Mouse (Mus musculus): ENCODE results near the gene Hcfc2.

The Hcfc2 gene

DNA sequence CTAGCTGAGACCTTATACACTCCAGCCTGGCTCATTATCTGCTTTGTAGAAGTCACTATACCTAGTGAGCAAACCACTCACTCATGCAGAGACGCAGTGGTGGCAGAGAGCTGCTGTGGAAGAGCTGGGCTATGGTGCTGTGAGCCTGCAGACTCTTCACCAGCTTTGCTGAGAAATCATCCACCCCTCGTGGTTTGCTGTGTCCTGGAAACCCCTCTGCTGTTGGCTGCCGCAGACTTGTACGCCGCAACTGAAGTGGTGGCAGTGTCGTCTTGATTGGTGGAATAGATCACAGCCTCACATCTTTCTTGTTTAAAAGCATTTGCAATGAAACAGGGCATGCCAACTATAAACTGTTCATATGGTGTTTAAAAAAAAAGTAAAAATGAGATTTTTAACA is 48.3 kb downstream of the Hcfc2 start:
- H3K36me3 ChIP-seq (ENCODE audit: insufficient read depth, low read length), result peaks cover 44% of the 10 kb centered on the region
- H3K4me3 ChIP-seq (replicated peaks; ENCODE audit: low read length), result no peak overlapping the region
- H3K4me1 ChIP-seq (replicated peaks; ENCODE audit: low read depth, low read length), result peaks cover 51% of the 10 kb centered on the region
- H3K9me3 ChIP-seq (ENCODE audit: low read length), result no peaks in the 10 kb centered on the region
- no peaks in the 10 kb centered on the region for H3K27me3 ChIP-seq (ENCODE audit: insufficient read depth, low read length)
- TF ChIP-seq POU5F1 (IDR thresholded peaks at IDR 0.05; ENCODE audit: borderline replicate concordance, low read length) (no peak), NANOG (IDR thresholded peaks at IDR 0.05; ENCODE audit: borderline replicate concordance, low read length) (no peak), CTCF (conservative IDR thresholded peaks at IDR 0.05; ENCODE audit: low read length) (no peak)

DNA sequence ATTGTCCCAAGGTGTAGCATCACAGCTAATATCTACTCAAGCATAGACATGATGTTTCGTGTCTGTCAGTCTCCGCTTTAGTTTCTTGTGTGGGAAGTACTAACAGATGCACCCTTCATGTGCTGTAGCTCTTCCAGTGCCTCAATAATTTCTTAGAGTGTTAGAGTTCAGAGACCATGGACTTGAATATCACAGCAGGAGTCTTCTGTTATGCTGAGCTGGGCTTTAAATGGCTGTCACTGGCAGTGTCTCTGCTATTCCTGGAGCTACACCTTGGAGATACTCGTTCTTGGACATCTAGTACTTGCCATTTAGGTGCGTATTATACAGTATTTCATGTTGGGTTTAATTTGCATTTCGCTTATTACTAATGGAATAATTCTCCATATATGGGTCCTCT is 49.3 kb downstream of the Hcfc2 start:
- H3K27me3 ChIP-seq (ENCODE audit: insufficient read depth, low read length), result no peaks in the 10 kb centered on the region
- H3K36me3 ChIP-seq (ENCODE audit: insufficient read depth, low read length), result peaks cover 54% of the 10 kb centered on the region
- TF ChIP-seq NANOG (IDR thresholded peaks at IDR 0.05; ENCODE audit: borderline replicate concordance, low read length) (peak; percentile 46; the same call in 1 of the 2 replicates), CTCF (conservative IDR thresholded peaks at IDR 0.05; ENCODE audit: low read length) (no peak), POU5F1 (IDR thresholded peaks at IDR 0.05; ENCODE audit: borderline replicate concordance, low read length) (peak; percentile 48; the same call in 1 of the 2 replicates)
- peaks cover 53% of the 10 kb centered on the region for H3K4me1 ChIP-seq (replicated peaks; ENCODE audit: low read depth, low read length)
- no peaks in the 10 kb centered on the region for H3K9me3 ChIP-seq (ENCODE audit: low read length)
- H3K4me3 ChIP-seq (replicated peaks; ENCODE audit: low read length), result no peak overlapping the region

DNA sequence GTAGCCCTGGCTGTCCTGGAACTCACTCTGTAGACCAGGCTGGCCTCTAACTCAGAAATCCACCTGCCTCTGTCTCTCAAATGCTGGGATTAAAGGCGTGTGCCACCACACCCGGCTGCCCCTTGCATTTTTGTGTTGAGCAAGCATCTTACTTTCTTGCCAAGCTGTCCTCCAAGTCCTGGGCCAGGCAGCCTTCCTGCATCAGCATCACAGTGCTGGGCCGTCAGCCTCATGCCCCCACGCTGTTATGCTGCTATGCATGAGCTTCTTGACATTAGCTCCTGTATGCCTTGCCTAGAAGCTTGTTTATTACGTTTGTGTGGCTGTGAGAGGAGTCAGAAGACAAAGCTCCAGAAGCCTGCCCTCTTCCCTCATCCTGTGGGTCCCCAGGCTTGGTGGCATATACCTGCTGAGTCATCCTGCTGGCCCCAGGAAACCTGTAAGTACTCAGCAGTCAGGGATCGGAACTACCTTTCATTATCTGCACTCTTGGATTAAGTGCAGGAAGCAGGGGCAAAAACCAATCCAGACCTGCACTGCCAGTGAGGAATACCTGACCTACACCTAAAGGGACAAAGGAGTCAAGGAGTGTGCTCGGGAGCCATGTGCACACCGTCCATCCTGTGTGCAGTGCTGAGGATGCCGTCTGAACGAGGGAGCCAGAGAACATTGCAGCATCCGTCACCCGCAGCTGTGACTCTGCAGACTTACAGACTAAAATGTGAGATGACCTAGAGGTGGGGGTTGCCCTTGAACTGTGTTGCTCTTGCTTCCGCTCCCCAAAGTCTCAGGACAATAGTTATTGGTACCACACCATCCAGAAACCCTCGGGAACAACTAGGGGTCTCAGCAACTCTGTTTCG is 51.3 kb downstream of the Hcfc2 start:
- Histone ChIP-seq H3K4me1 (replicated peaks; ENCODE audit: low read depth, low read length) (peaks cover 72% of the 10 kb centered on the region), H3K4me3 (replicated peaks; ENCODE audit: low read length) (peak overlapping the region; percentile 5), H3K36me3 (ENCODE audit: insufficient read depth, low read length) (peaks cover 73% of the 10 kb centered on the region), H3K27me3 (ENCODE audit: insufficient read depth, low read length) (no peaks in the 10 kb centered on the region), H3K9me3 (ENCODE audit: low read length) (no peaks in the 10 kb centered on the region)
- TF ChIP-seq POU5F1 (IDR thresholded peaks at IDR 0.05; ENCODE audit: borderline replicate concordance, low read length) (no peak), NANOG (IDR thresholded peaks at IDR 0.05; ENCODE audit: borderline replicate concordance, low read length) (no peak), CTCF (conservative IDR thresholded peaks at IDR 0.05; ENCODE audit: low read length) (no peak)

DNA sequence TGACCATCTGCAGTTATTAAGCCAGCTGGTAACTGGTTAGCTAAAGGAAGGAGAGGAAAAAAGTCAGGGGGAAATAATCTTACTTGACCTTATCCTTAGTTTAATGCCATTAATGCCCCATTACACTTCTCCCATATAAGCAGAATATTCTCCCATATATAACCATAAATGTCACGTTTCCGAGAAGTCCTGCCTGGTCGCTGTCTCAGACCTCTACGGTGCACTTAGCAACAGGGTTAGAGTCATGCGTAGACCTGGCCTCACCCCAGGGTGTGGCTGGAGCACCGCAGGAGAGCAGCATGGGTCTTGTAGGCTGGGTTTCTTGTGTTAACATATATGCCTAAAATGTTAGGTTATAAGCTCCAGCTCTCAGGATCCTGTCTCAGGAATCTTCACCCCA is 54.8 kb downstream of the Hcfc2 start:
- peaks cover 99% of the 10 kb centered on the region for H3K36me3 ChIP-seq (ENCODE audit: insufficient read depth, low read length)
- TF ChIP-seq NANOG (IDR thresholded peaks at IDR 0.05; ENCODE audit: borderline replicate concordance, low read length) (no peak), CTCF (conservative IDR thresholded peaks at IDR 0.05; ENCODE audit: low read length) (no peak), POU5F1 (IDR thresholded peaks at IDR 0.05; ENCODE audit: borderline replicate concordance, low read length) (no peak)
- no peak overlapping the region for H3K4me3 ChIP-seq (replicated peaks; ENCODE audit: low read length)
- no peaks in the 10 kb centered on the region for H3K9me3 ChIP-seq (ENCODE audit: low read length)
- H3K4me1 ChIP-seq (replicated peaks; ENCODE audit: low read depth, low read length), result peaks cover 72% of the 10 kb centered on the region
- H3K27me3 ChIP-seq (ENCODE audit: insufficient read depth, low read length), result no peaks in the 10 kb centered on the region

DNA sequence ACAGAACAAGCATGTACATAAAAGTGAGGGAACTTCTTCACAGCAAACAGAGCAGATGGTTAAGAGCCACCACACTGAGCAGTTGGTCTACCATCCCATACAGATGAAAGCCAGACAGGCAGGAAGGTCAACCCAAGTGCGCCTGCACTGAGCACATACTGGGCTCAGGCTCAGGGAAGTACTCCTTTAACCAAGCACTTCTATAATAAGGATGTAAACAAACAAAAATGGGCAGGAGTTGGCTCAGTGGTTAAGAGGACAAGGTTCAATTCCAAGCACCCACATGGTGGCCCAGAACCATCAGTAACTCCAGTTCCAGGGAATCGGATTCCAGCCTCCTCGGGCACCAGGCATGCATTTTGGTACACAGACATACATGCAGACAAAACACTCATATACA is 57.0 kb downstream of the Hcfc2 start:
- Histone ChIP-seq H3K36me3 (ENCODE audit: insufficient read depth, low read length) (peaks cover 98% of the 10 kb centered on the region), H3K9me3 (ENCODE audit: low read length) (no peaks in the 10 kb centered on the region), H3K27me3 (ENCODE audit: insufficient read depth, low read length) (no peaks in the 10 kb centered on the region), H3K4me3 (replicated peaks; ENCODE audit: low read length) (no peak overlapping the region), H3K4me1 (replicated peaks; ENCODE audit: low read depth, low read length) (peaks cover 71% of the 10 kb centered on the region)
- TF ChIP-seq POU5F1 (IDR thresholded peaks at IDR 0.05; ENCODE audit: borderline replicate concordance, low read length), result no peak

DNA sequence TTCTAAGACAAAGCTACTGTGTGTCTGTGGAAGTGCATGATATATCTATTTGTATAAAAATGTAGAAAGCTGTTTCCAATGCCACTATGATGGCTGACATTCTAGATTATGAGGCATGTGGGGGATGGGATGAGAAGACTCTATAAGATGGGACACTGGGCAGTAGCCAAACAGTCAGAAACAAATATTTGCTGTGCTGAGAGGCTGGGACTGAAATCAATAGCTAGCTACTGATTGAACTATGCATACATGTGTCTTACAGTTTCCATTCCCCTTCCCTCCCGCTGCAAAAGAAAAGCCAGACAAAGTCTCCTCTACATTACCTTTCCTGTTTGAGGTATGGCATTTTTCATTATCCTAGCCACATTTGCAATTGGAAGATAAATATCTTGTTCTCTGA is 58.7 kb downstream of the Hcfc2 start:
- Histone ChIP-seq H3K9me3 (ENCODE audit: low read length) (no peaks in the 10 kb centered on the region), H3K27me3 (ENCODE audit: insufficient read depth, low read length) (no peaks in the 10 kb centered on the region), H3K4me1 (replicated peaks; ENCODE audit: low read depth, low read length) (peaks cover 74% of the 10 kb centered on the region), H3K36me3 (ENCODE audit: insufficient read depth, low read length) (peaks cover 98% of the 10 kb centered on the region), H3K4me3 (replicated peaks; ENCODE audit: low read length) (no peak overlapping the region)
- TF ChIP-seq POU5F1 (IDR thresholded peaks at IDR 0.05; ENCODE audit: borderline replicate concordance, low read length) (no peak), CTCF (conservative IDR thresholded peaks at IDR 0.05; ENCODE audit: low read length) (no peak), NANOG (IDR thresholded peaks at IDR 0.05; ENCODE audit: borderline replicate concordance, low read length) (no peak)

DNA sequence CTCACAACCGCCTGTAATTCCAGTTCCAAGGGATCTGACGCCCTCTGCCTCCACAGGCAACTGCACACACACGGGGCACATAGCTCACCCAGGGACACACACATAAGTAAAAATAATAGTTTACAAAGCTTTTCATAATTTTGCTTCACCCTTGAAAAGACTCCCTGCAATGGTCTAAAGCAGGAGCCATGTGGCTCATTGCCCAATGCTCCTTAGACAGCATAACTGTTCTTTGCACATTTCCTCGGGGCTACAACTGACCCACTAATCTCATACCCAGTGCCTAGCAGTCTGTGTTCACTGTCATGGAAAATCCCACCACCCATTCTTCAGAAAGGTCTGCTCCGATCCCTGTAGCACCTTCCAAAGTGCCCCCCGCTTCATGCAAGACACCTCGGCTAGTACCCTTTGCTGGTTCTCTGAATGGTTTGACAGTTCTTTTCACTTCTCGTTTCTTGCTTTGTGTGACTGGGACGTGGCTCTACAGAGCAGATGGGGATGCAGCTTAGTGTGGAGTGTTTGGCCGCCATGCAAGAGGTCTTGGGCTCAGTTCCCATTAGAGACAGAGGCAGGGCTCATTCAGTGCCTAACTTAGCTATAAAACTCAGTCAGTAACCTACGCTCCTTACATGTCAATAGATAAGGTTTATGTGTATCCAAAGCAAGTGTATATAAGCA is 59.4 kb downstream of the Hcfc2 start:
- no peaks in the 10 kb centered on the region for H3K27me3 ChIP-seq (ENCODE audit: insufficient read depth, low read length)
- no peaks in the 10 kb centered on the region for H3K9me3 ChIP-seq (ENCODE audit: low read length)
- no peak overlapping the region for H3K4me3 ChIP-seq (replicated peaks; ENCODE audit: low read length)
- peaks cover 79% of the 10 kb centered on the region for H3K4me1 ChIP-seq (replicated peaks; ENCODE audit: low read depth, low read length)
- peaks cover 99% of the 10 kb centered on the region for H3K36me3 ChIP-seq (ENCODE audit: insufficient read depth, low read length)
- TF ChIP-seq POU5F1 (IDR thresholded peaks at IDR 0.05; ENCODE audit: borderline replicate concordance, low read length) (no peak), CTCF (conservative IDR thresholded peaks at IDR 0.05; ENCODE audit: low read length) (no peak), NANOG (IDR thresholded peaks at IDR 0.05; ENCODE audit: borderline replicate concordance, low read length) (no peak)

DNA sequence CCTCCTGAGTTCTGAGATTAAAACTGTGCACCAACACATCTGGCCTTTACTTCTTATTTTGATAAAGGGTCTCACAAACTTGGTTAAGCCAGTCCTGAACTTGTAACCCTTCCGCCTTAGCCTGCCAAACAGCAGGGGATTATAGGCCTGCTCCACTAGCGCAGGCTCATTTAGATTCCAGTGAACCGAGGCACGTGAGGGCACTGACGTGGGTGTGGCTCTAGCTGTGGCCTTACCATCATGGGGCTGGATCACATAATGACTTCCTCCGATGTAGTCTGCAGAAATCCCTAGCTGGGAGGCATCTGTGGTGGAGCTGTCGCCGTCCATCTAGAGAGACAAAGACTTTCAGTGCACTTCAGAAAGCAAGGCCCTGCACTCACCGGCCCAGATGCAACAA is 60.5 kb downstream of the Hcfc2 start:
- H3K27me3 ChIP-seq (ENCODE audit: insufficient read depth, low read length), result no peaks in the 10 kb centered on the region
- H3K9me3 ChIP-seq (ENCODE audit: low read length), result no peaks in the 10 kb centered on the region
- H3K4me3 ChIP-seq (replicated peaks; ENCODE audit: low read length), result peak overlapping the region; percentile 14; the same call in 1 of the 2 replicates
- TF ChIP-seq CTCF (conservative IDR thresholded peaks at IDR 0.05; ENCODE audit: low read length) (no peak), POU5F1 (IDR thresholded peaks at IDR 0.05; ENCODE audit: borderline replicate concordance, low read length) (no peak), NANOG (IDR thresholded peaks at IDR 0.05; ENCODE audit: borderline replicate concordance, low read length) (no peak)
- peaks cover 79% of the 10 kb centered on the region for H3K4me1 ChIP-seq (replicated peaks; ENCODE audit: low read depth, low read length)
- peaks cover 99% of the 10 kb centered on the region for H3K36me3 ChIP-seq (ENCODE audit: insufficient read depth, low read length)
